Mouse (Mus musculus) kidney, postnatal 36 days (tissue): ENCODE results near the gene Mapkapk2.

Experiments
- DNase-seq, 2 experiments: peaks; one replicate each; pipeline ENCODE4 v3.0.0; 2021 to 2022; ENCODE audit warnings: mixed read lengths in 2 of 2

The Mapkapk2 gene

DNA sequence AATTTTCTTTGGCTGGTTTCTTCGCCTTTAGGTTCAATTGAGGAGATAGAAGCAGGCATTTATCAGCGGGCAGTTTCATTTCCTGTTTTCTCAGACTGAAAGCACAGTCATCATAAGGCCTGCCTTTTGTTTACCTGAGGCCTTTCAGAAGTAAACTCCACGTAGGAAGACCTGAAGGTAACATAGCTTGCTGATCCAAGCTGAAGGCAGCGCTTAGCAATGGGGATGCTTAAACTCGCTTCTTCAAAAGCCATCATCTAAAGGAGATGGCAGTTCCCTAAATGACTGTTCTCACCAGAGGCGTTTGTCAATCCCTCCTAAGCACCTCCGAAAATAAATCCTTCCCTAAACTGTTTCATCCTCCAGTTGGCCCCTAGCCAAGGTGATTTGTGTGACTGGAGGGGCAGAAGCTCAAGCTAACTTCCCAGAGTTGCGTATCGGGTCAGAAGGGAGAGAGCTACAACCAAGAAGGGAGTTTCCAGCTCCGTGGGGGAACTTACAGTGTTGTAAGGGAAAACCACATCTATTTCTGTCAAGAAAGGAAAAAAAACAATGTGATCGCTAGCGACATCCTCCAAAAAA, 13.0 kb upstream of the Mapkapk2 start:
- DNase-seq = peak in 1 of 2 experiments; percentile 41

DNA sequence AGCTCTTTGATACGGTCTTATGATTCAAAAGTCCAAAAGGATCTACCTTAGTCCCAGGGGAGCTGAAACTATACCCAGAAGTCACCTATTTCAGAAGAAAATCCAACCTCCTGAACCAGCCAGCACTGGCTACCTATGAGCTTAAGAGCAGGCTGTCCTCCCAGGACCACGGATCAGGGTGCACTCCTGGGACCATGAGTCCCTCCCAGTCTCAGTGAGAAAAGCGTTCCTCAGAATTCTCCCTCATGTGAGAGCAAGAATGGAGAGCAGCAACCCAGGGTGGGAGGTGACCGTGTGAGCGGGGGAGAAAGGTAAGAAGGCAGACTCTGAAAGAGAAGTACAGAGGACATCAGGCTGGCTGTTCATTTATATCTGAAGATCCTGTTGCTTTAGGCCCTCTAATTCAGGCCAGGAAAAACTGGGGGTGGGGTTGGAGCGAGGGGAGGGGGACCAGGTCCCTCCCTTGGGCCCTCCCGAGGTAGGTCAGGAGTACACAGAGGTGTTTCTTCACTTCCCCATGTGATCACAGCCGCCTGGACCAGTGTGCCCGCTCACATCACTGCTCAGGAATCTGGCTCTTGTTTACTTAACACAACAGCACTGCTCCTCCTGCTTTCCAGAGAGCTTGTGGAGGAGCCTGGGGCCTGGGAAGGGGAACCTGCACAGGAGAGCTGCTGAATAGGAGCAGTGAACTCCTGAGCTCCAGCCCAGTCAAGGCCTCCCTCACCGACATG, 10.1 kb upstream of the Mapkapk2 start:
- peak; percentile 45 to 70 for DNase-seq

DNA sequence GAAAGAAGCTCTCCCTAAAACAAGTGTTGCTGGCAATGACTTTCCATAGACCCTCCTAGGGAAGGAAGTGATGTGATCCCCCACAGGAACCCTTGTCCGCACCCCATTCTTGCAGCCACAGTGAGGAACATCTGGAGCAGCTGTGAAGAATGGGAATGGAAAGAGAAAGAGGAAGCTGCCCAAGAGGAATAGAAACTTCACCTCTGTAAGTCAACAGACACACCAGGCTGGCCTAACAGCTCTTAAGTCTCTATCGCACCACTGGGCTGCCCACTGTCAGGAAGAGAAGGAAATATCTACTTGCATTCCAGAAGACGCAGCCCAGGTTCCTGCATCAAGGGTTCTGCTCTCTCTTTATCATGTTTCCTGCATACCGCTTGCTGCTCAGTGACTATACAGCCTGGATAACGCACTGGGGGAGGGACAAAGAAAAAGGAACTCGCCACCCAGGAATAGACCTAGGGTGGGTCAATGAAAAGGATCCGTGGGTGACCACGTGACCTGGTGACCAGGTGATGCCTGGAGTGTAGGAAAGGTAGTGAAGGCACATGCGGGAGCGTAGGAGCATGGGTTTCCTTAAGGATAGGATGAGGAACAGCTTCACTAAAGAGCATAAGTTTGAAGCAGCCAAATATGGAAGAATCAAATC, 6.3 kb upstream of the Mapkapk2 start:
- DNase-seq = no peak

- DNase-seq = no peak
These were observed 3.2 kb upstream of the Mapkapk2 start for GRCm38 (mm10) chr1:131100808-131101207.

- DNase-seq = peak; percentile 63 to 81
These were observed 575 bp downstream of the Mapkapk2 start for GRCm38 (mm10) chr1:131096803-131097699.

DNA sequence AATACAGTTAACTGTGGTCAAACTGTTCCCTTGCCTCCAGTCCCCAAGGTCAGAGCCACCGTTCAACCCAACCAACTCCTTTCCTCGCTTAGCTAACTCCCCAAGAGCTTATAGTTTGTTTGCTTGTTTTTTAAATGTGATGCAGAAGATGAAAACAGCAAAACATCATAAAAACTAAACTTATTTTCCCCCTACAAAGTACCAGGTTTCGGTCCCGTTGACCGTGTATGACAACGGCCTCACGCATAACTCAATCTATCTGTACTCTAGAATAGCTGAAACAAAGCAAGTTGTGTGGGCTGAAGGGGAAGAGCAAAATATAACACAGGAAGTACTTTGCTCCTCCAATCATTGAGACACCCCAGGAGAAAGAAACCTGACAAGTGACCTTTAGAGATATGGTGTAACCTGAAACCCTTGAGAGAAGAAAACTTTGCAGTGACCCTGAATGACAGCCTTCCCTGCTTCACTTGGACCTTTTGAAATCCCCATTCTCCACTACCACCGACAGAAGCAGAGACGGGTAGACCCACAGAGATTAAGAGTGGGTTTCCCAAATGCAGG, 1.4 kb downstream of the Mapkapk2 start:
- no peak for DNase-seq

GRCm38 (mm10) chr1:131095574-131095973, 2.1 kb downstream of the Mapkapk2 start:
- DNase-seq = peak in 1 of 2 experiments; percentile 19

GRCm38 (mm10) chr1:131093889-131094288, 3.7 kb downstream of the Mapkapk2 start:
- DNase-seq = no peak

- DNase-seq = peak; percentile 39 to 54
These were observed 4.8 kb downstream of the Mapkapk2 start for GRCm38 (mm10) chr1:131092846-131093245.

- no peak for DNase-seq
These were observed 5.5 kb downstream of the Mapkapk2 start for GRCm38 (mm10) chr1:131092173-131092572.

DNA sequence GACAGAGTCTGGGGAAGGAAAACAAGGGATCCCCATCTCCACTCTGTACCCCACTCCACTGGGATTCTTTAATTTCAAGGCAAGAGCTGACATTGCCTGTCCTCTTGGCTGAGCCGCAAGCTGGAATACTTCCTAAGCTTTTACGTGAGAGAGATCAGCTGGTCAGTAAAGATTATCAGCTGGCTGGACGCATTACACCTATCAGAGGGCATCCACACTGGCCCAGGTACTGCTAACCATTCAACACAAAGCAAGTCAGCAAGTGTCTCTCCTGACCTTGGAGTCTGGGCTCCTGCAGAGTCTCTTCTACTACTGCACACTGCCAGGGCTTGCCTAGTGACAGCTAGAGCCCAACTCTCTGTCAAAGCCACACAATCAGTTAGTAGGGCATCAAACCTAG, 6.1 kb downstream of the Mapkapk2 start:
- DNase-seq = no peak

DNA sequence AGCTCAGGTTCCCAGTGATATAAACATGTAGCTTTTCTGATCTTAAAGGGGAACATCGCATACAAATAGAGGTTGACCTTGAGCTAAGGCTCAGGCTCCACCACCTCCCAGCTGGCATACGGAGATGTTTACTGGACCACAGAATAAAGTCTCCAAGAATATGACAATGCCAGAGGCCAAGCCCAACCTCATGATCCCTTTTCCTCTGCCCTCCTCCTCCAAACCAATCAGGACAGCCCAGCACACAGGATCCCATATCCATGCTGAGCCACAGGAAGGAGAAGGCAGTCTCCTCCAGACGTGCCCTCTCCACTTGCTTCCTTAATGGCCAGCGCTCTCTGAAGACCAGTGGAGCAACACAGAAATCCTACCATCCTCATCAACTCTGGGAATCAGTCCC, 6.7 kb downstream of the Mapkapk2 start:
- peak in 1 of 2 experiments; percentile 16 for DNase-seq

GRCm38 (mm10) chr1:131090261-131090660, 7.4 kb downstream of the Mapkapk2 start:
- peak; percentile 45 to 65 for DNase-seq

- peak in 1 of 2 experiments; percentile 28 for DNase-seq
These were observed 8.0 kb downstream of the Mapkapk2 start for GRCm38 (mm10) chr1:131089525-131090127.

GRCm38 (mm10) chr1:131088547-131088946, 9.1 kb downstream of the Mapkapk2 start:
- DNase-seq = no peak

- peak; percentile 68 to 70 for DNase-seq
These were observed 10.7 kb downstream of the Mapkapk2 start for GRCm38 (mm10) chr1:131086907-131087306.

DNA sequence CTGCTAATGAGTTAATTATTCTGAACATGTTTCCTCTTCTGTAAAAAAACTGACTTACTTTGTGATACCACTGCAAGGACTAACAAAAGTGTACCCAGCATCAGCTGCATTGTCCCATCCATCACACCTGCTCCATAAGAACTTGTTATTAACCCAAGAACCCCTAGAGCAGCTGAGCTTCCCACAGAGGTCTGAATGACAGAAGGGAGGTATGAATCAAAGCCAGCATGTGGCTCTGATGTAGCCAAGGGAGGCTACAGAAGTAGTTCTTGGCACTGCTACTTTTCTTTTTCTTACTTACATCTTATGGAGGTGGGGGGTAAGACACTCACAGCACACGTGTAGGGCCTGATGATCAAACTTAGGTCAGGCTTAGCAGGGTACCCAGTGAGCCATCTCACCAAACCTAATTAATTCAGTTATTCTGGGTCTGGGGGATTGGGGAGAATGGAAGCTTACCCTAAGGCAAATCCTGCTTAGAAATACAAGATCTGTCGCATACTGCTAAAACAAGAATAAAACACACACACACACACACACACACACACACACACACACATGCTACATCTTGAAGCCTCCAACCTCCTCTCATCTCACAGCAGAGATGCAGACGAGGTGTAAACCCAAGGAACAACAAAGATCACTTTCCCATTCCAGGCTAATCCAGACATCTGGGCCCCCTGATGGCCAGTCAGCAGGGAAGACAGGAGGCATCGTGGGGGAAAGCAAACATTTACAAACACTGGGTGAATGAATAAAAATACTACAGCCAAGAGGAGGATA, 11.5 kb downstream of the Mapkapk2 start:
- no peak for DNase-seq

DNA sequence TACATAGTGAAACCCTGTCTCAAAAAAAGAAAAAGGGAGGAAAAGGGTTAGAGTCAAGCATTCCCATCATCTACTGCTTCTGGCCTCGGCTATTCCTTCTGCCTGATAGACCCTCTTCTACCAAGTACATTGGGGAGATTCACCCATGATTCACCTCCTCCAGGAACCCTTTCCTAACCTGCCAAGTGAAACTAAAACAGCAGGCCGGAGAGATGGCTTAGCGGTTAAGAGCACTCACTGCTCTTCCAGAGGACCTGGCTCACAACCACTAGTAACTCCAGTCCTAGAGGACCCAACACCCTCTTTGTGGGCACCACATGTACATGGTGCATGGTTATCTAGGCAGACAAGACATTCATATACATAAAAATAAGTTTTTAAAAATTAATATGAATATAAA, 12.4 kb downstream of the Mapkapk2 start:
- DNase-seq = no peak

GRCm38 (mm10) chr1:131084289-131084688, 13.3 kb downstream of the Mapkapk2 start:
- DNase-seq = peak; percentile 71 to 72

- peak in 1 of 2 experiments; percentile 45 for DNase-seq
These were observed 14.0 kb downstream of the Mapkapk2 start for GRCm38 (mm10) chr1:131083609-131084008.

DNA sequence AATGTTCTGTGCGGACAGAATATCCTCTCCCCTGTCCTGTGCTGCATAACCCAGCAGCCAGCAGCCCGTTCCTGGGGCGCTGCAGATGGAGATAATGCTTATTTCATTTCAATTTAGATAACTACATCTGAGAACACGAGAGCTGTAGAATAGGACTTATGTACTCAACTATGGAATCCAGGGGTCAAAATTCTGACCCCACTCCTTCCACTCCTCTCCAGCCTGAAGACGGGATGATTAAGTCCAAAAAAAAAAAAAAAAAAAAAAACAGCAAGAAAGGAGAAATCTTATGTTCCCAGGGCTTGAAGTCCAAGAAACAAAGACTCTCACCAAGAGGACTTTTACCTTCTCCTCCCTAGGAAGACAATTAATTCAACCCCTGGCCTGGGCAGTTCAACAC, 14.5 kb downstream of the Mapkapk2 start:
- DNase-seq = no peak
